8 mouse cellular contexts compared by ENCODE assay signal in the genomic region with DNA sequence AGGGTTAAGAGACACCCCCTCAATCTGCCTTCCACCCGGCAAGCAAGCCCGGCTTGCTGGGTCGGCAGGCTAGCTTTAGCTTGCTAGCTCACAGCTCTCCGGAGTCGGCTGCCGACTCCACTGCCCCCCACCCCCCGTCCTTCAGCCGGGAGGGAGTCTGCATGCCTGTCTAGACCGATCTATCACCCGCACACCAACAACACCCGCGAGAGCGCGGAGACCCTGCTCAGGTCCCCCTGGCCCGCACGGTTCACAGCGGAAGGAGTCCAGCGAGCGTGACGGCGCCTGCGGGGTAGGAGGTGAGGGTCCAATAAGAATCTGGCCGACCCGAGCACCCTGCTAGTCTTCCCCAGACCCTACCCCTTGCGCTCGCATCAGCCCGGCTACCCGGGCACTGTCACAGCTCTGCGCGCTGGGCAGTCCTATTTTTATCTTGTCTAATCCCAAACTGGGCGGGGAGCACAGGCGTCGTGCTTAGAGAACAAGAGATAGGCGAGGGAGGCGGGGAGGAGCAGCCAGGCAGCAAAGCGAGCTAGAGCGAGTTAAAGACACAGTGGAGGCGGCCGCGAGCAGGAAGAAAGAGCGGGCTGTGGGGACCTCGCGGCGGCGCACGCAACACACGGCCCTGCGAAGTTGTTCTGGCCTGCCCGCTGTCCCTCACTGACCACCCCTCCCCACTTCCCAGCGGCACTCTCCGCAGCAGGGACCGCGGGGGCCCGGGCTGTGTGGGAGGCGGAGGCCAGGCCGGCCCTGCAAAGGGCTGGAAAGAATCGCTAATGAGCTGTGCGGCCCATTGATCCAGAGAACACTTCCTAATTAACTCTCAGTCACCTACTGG.
A peak's percentile ranks its signal among the peaks of the same experiment; 100 is the strongest.
DNase-seq lines count a peak whose midpoint lies in the region; ATAC-seq and TF ChIP-seq lines count a peak whose summit lies in the region.

No protein-coding gene starts in this region.

- peaks cover 6% of the 10 kb centered on the region for H3K4me1 ChIP-seq in heart, adult 2 months (ENCODE audit: control insufficient read depth, insufficient read depth, low read length)
- no peaks in the 10 kb centered on the region for H3K4me1 ChIP-seq in intestine, postnatal 0 days (replicated peaks; ENCODE audit: control insufficient read depth, insufficient read depth, low read length)
- peaks cover 11% of the 10 kb centered on the region for H3K4me1 ChIP-seq in liver, adult 2 months (ENCODE audit: control insufficient read depth, insufficient read depth, low read length)
- H3K4me1 ChIP-seq in midbrain, embryonic 15.5 days = peaks cover 40% of the 10 kb centered on the region
- H3K4me1 ChIP-seq in stomach, embryonic 14.5 days (ENCODE audit: control insufficient read depth, insufficient read depth, low read length) = peaks cover 11% of the 10 kb centered on the region

- H3K4me2 ChIP-seq in intestine, postnatal 0 days (replicated peaks; ENCODE audit: low read depth) = peak overlapping the region; percentile 83
- peak overlapping the region; percentile 70 for H3K4me2 ChIP-seq in midbrain, embryonic 15.5 days
- H3K4me2 ChIP-seq in stomach, embryonic 14.5 days (replicated peaks; ENCODE audit: low read depth, low read length) = peak overlapping the region; percentile 80

- no peaks in the 10 kb centered on the region; the same call in 1 of the 2 replicates for H3K36me3 ChIP-seq in heart, adult 2 months (ENCODE audit: control insufficient read depth, insufficient read depth, low read length)
- H3K36me3 ChIP-seq in intestine, postnatal 0 days (ENCODE audit: control insufficient read depth, insufficient read depth) = no peaks in the 10 kb centered on the region
- H3K36me3 ChIP-seq in liver, adult 2 months (ENCODE audit: control insufficient read depth, insufficient read depth, low read length) = no peaks in the 10 kb centered on the region
- H3K36me3 ChIP-seq in midbrain, embryonic 15.5 days (replicated peaks) = no peaks in the 10 kb centered on the region
- H3K36me3 ChIP-seq in stomach, embryonic 14.5 days (ENCODE audit: control insufficient read depth, insufficient read depth, low read length) = no peaks in the 10 kb centered on the region

- WGBS in heart, adult 2 months = 2% methylated on average over 58 of the region's 58 CpGs
- 4% methylated on average over 58 of the region's 58 CpGs for WGBS in intestine, postnatal 0 days
- 1% methylated on average over 40 of the region's 58 CpGs for whole genome bisulfite sequencing in liver, adult 2 months
- 3% methylated on average over 55 of the region's 58 CpGs for WGBS in midbrain, embryonic 15.5 days
- 5% methylated on average over 57 of the region's 58 CpGs for WGBS in stomach, embryonic 14.5 days

- peak overlapping the region; percentile 73 for H3K9ac ChIP-seq in heart, adult 2 months (ENCODE audit: low read depth, low read length)
- H3K9ac ChIP-seq in intestine, postnatal 0 days (ENCODE audit: low read depth, low read length) = peak overlapping the region; percentile 45; the same call in 1 of the 2 replicates
- H3K9ac ChIP-seq in liver, adult 2 months (ENCODE audit: low read depth, low read length) = peak overlapping the region; percentile 70
- H3K9ac ChIP-seq in midbrain, embryonic 15.5 days = peak overlapping the region; percentile 74
- peak overlapping the region; percentile 43; the same call in 1 of the 2 replicates for H3K9ac ChIP-seq in stomach, embryonic 14.5 days (replicated peaks; ENCODE audit: low read depth, low read length)

- peak; percentile 57 for DNase-seq in 416B (ENCODE audit: low read depth)
- peak; percentile 85 for DNase-seq in adrenal gland, adult 2 months
- DNase-seq in embryo, embryonic 11 days = peak; percentile 62
- peak; percentile 67 to 77 for DNase-seq in heart, adult 2 months
- peak; percentile 71 for DNase-seq in liver, adult 2 months (ENCODE audit: extremely low read depth, low read depth, low spot score)

- H3K79me2 ChIP-seq in heart, adult 2 months (replicated peaks; ENCODE audit: control insufficient read depth, insufficient read depth, low read length) = peaks cover 1% of the 10 kb centered on the region; the same call in 1 of the 2 replicates
- peaks cover 35% of the 10 kb centered on the region for H3K79me2 ChIP-seq in liver, adult 2 months (ENCODE audit: control insufficient read depth, insufficient read depth, low read length)

- ATAC-seq in intestine, postnatal 0 days = peak; percentile 14; the same call in 1 of the 2 replicates
- ATAC-seq in midbrain, embryonic 15.5 days (replicated peaks) = peak; percentile 43
- ATAC-seq in stomach, embryonic 14.5 days (ENCODE audit: insufficient number of reproducible peaks, insufficient read depth, low FRiP score, low read depth) = 0 out of 2 replicates have a peak, but pooled peaks have one; percentile 9

- H3K27me3 ChIP-seq in heart, adult 2 months (ENCODE audit: control insufficient read depth, insufficient read depth, low read length) = no peaks in the 10 kb centered on the region
- H3K27me3 ChIP-seq in intestine, postnatal 0 days (replicated peaks; ENCODE audit: control insufficient read depth, insufficient read depth, low read length) = peaks cover 17% of the 10 kb centered on the region
- H3K27me3 ChIP-seq in liver, adult 2 months (ENCODE audit: control insufficient read depth, insufficient read depth, low read length) = no peaks in the 10 kb centered on the region
- H3K27me3 ChIP-seq in midbrain, embryonic 15.5 days (replicated peaks) = peaks cover 23% of the 10 kb centered on the region
- 0 out of 2 replicates have a peak, but pooled peaks cover 9% of the 10 kb centered on the region for H3K27me3 ChIP-seq in stomach, embryonic 14.5 days (ENCODE audit: control insufficient read depth, insufficient read depth, low read length)

- H3K27ac ChIP-seq in heart, adult 2 months = peak overlapping the region; percentile 42
- H3K27ac ChIP-seq in intestine, postnatal 0 days (ENCODE audit: low read depth, low read length) = no peak overlapping the region
- no peak overlapping the region for H3K27ac ChIP-seq in liver, adult 2 months (replicated peaks; ENCODE audit: insufficient read depth, low read depth, low read length)
- peak overlapping the region; percentile 90 for H3K27ac ChIP-seq in midbrain, embryonic 15.5 days
- H3K27ac ChIP-seq in stomach, embryonic 14.5 days (ENCODE audit: low read length) = peak overlapping the region; percentile 55; the same call in 1 of the 2 replicates

- 0 out of 2 replicates have a peak, but pooled peaks have one; percentile 19 for TF ChIP-seq POLR2A in heart, adult 2 months (IDR thresholded peaks at IDR 0.05; ENCODE audit: insufficient read depth, low read depth, low read length)
- TF ChIP-seq POLR2A in liver, adult 2 months (IDR thresholded peaks at IDR 0.05; ENCODE audit: extremely low read depth, insufficient read depth, low read length) = no peak

- no peak for TF ChIP-seq CTCF in heart, adult 2 months (IDR thresholded peaks at IDR 0.05)
- no peak for TF ChIP-seq CTCF in intestine, postnatal 0 days (IDR thresholded peaks at IDR 0.05; ENCODE audit: low read depth)
- TF ChIP-seq CTCF in liver, adult 2 months (IDR thresholded peaks at IDR 0.05; ENCODE audit: low read depth, low read length) = no peak

- H3K4me3 ChIP-seq in heart, adult 2 months = peak overlapping the region; percentile 69
- peak overlapping the region; percentile 64 for H3K4me3 ChIP-seq in intestine, postnatal 0 days (ENCODE audit: low read depth, low read length)
- H3K4me3 ChIP-seq in liver, adult 2 months (ENCODE audit: insufficient read depth, low read depth, low read length) = peak overlapping the region; percentile 58; the same call in 1 of the 2 replicates
- peak overlapping the region; percentile 61 for H3K4me3 ChIP-seq in midbrain, embryonic 15.5 days
- peak overlapping the region; percentile 57 for H3K4me3 ChIP-seq in stomach, embryonic 14.5 days (ENCODE audit: low read depth, low read length)

- no peak for TF ChIP-seq EP300 in heart, adult 2 months (IDR thresholded peaks at IDR 0.05; ENCODE audit: insufficient read depth, low read depth, low read length)

- H3K9me3 ChIP-seq in intestine, postnatal 0 days (ENCODE audit: control insufficient read depth) = no peaks in the 10 kb centered on the region
- no peaks in the 10 kb centered on the region for H3K9me3 ChIP-seq in midbrain, embryonic 15.5 days
- no peaks in the 10 kb centered on the region for H3K9me3 ChIP-seq in stomach, embryonic 14.5 days (ENCODE audit: control insufficient read depth, low read depth, low read length)

- intact Hi-C loops in heart, adult 2 months (cut with DNase I) = no loop called here

Comparison
In these comparisons a context has a peak if more than half of its experiments do, and no peak if none do; other contexts are left out.
1. H3K27ac ChIP-seq: peak in heart, adult 2 months (single experiment), midbrain, embryonic 15.5 days (single experiment) and stomach, embryonic 14.5 days (single experiment); none in intestine, postnatal 0 days (single experiment) and liver, adult 2 months (single experiment).
2. Peak in every context shown above with its lines, with median percentiles within 50 percentile points of each other: DNase-seq, H3K4me3 ChIP-seq, H3K9ac ChIP-seq, ATAC-seq and H3K4me2 ChIP-seq.